Mouse (Mus musculus) kidney, postnatal 0 days (tissue): ENCODE measurements at regions not wholly inside any gene's neighbourhood (a gene's known extent, or its start where the extent isn't known, plus 50 kb on each side); places are given as distances from the start of the nearest gene placed in this dataset.

Experiments
- ATAC-seq: fragments of 200-750 bp; cut with Nextera tagmentation; replicated peaks from 2 replicates; pipeline ENCODE4 v1.8.0; 2017; ENCODE audit warnings: low read depth, moderate number of reproducible peaks, moderate TSS enrichment, moderate library complexity; ENCODE audit not compliant: low FRiP score
- DNase-seq: peaks from one replicate; pipeline ENCODE4 v3.0.0-alpha.2; 2016; ENCODE audit warnings: low spot score
- H3K27ac ChIP-seq: fragments of 300-500 bp; sonication (generic); 2 replicates; pipeline ENCODE4 v1.5.1; 2014; ENCODE audit warnings: mild to moderate bottlenecking
- H3K27me3 ChIP-seq: fragments of 300-500 bp; sonication (generic); 2 replicates; pipeline ENCODE4 v1.6.1; 2014; ENCODE audit warnings: low read length, mixed read lengths; ENCODE audit not compliant: insufficient read depth
- H3K36me3 ChIP-seq: fragments of 300-500 bp; sonication (generic); 2 replicates; pipeline ENCODE4 v1.6.1; 2014; ENCODE audit warnings: low read length, mixed read lengths; ENCODE audit not compliant: insufficient read depth
- H3K4me1 ChIP-seq: fragments of 300-500 bp; sonication (generic); replicated peaks from 2 replicates; pipeline ENCODE4 v1.6.1; 2014; ENCODE audit warnings: antibody characterized with exemption, low read length, mixed read lengths; ENCODE audit not compliant: insufficient read depth
- H3K4me2 ChIP-seq: fragments of 300-500 bp; sonication (generic); 2 replicates; pipeline ENCODE4 v1.6.1; 2014; ENCODE audit warnings: mild to moderate bottlenecking, low read length, moderate library complexity, mixed read lengths
- H3K4me3 ChIP-seq: fragments of 300-500 bp; sonication (generic); replicated peaks from 2 replicates; pipeline ENCODE4 v1.5.1; 2014; ENCODE audit warnings: low read depth, low read length
- H3K9ac ChIP-seq: fragments of 300-500 bp; sonication (generic); 2 replicates; pipeline ENCODE4 v1.6.1; 2014; ENCODE audit warnings: low read depth, low read length
- H3K9me3 ChIP-seq: fragments of 300-500 bp; sonication (generic); replicated peaks from 2 replicates; pipeline ENCODE4 v1.6.1; 2016; ENCODE audit warnings: low read length, inconsistent platforms, mixed read lengths
- CTCF ChIP-seq: IDR thresholded peaks from 2 replicates; pipeline ENCODE4 v1.5.1; 2016; ENCODE audit warnings: antibody characterized with exemption, low read depth, mild to moderate bottlenecking, moderate library complexity
- WGBS: fragments of 180-500 bp; shearing (Covaris S2); extraction: QIAGEN DNeasy Blood & Tissue Kit; methylation state at CpG from one replicate; pipeline ENCODE4 v1.1.7; 2014; 5-methylcytosine and 5-hydroxymethylcytosine counted together

GRCm38 (mm10) chr4:93481247-93481646 is 145.9 kb upstream of the Tusc1 start:
- DNase-seq (no peak), ATAC-seq (no peak)
- Histone ChIP-seq H3K9ac (no peak overlapping the region), H3K27me3 (no peaks in the 10 kb centered on the region), H3K4me3 (no peak overlapping the region), H3K4me1 (no peaks in the 10 kb centered on the region), H3K9me3 (no peaks in the 10 kb centered on the region), H3K4me2 (no peak overlapping the region), H3K36me3 (no peaks in the 10 kb centered on the region), H3K27ac (no peak overlapping the region)
- TF ChIP-seq CTCF = no peak
- 85% methylated on average over 1 of the region's 1 CpGs for WGBS

DNA sequence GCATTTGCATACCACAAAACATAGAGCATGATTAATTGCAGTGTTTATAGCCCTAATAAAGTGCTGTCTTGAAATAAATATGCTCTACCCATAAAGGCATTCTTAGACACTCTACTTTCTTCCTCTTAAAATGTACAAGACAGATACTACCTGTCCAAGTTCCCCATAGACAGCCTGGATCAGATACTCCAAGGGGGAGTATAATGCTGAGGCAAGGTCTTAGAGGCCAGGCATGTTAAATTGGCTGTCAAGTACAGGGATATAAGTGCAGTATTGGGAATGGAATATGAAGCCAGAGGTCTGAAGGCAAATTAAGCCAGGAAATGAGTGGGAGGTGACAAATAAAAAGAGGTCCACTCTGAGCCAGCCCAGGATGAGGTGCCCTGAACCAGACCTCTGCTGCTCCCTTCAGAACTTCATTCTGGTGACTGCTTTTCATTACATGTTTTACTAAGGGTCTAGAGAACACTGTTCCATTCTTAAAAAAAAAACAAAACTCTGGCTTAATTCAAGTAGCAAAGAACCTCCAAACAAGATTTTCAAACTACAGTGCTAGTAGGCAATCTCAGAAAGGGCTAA is 142.0 kb upstream of the Tusc1 start:
- no peaks in the 10 kb centered on the region for H3K4me1 ChIP-seq
- peak; percentile 56 for DNase-seq
- no peak overlapping the region for H3K9ac ChIP-seq
- no peaks in the 10 kb centered on the region for H3K9me3 ChIP-seq
- H3K27me3 ChIP-seq = no peaks in the 10 kb centered on the region
- no peak overlapping the region for H3K27ac ChIP-seq
- no peak overlapping the region for H3K4me3 ChIP-seq
- no peak overlapping the region for H3K4me2 ChIP-seq
- no peaks in the 10 kb centered on the region for H3K36me3 ChIP-seq
- no peak for TF ChIP-seq CTCF
- no peak for ATAC-seq

GRCm38 (mm10) chr4:93467998-93468397 is 132.7 kb upstream of the Tusc1 start:
- WGBS = 97% methylated on average over 1 of the region's 1 CpGs
- Histone ChIP-seq H3K9me3 (no peaks in the 10 kb centered on the region), H3K27ac (no peak overlapping the region), H3K9ac (no peak overlapping the region), H3K27me3 (no peaks in the 10 kb centered on the region), H3K4me2 (no peak overlapping the region), H3K4me1 (no peaks in the 10 kb centered on the region), H3K36me3 (no peaks in the 10 kb centered on the region), H3K4me3 (no peak overlapping the region)
- DNase-seq = no peak
- no peak for TF ChIP-seq CTCF
- no peak for ATAC-seq

DNA sequence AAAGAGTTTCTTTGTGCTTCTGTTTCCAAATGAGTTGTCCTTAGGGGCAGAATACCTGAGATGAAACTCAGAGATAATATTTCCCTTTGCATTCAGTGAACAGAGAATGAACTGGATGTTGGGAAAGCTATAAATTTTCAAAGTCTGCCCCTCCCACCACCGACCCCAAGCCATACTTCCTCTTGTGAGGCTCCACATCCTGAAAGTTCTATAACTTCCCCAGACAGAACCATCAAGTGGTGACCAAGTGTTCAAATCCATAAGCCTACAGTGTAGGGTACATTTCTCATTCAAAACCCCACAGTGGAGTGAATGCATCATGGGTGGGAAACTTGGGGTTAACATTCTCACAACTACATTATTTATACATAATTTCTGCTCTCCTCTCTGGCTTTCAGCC is 132.1 kb upstream of the Tusc1 start:
- H3K9ac ChIP-seq = no peak overlapping the region
- no peaks in the 10 kb centered on the region for H3K27me3 ChIP-seq
- 42% methylated on average over 1 of the region's 1 CpGs for WGBS
- no peaks in the 10 kb centered on the region for H3K9me3 ChIP-seq
- ATAC-seq = no peak
- no peak overlapping the region for H3K4me3 ChIP-seq
- TF ChIP-seq CTCF = no peak
- no peak overlapping the region for H3K4me2 ChIP-seq
- no peak overlapping the region for H3K27ac ChIP-seq
- H3K4me1 ChIP-seq = no peaks in the 10 kb centered on the region
- no peaks in the 10 kb centered on the region for H3K36me3 ChIP-seq
- no peak for DNase-seq

- H3K9ac ChIP-seq = no peak overlapping the region
- 47% methylated on average over 3 of the region's 3 CpGs for WGBS
- no peak overlapping the region for H3K27ac ChIP-seq
- no peak overlapping the region for H3K4me2 ChIP-seq
- DNase-seq = no peak
- no peaks in the 10 kb centered on the region for H3K4me1 ChIP-seq
- no peak for ATAC-seq
- H3K4me3 ChIP-seq = no peak overlapping the region
- H3K36me3 ChIP-seq = no peaks in the 10 kb centered on the region
- H3K27me3 ChIP-seq = no peaks in the 10 kb centered on the region
- no peak for TF ChIP-seq CTCF
- H3K9me3 ChIP-seq = no peaks in the 10 kb centered on the region
Measured at GRCm38 (mm10) chr4:93451357-93451756, 116.0 kb upstream of the Tusc1 start.

DNA sequence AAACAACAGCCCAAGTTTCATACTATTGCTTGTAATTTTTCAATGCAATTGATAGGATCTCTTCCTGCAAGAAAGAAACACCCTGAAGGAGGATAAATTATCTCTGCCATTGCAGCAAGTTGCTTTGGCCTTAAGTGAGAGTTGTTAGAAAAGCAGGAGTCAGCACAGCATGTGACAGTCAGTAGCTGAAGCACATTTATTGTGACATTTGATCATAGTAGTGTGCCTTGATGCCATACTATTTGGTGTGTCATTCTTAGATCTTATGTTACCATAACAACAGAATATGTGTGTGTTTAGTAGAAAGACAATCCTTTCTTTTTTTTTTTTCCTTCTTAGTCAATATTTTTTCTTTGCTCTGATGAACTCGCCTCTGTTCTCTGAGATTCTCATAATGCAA is 115.5 kb upstream of the Tusc1 start:
- 68% methylated on average over 1 of the region's 1 CpGs for WGBS
- no peak for DNase-seq
- no peak for ATAC-seq

GRCm38 (mm10) chr4:93444666-93445065 is 109.4 kb upstream of the Tusc1 start:
- Histone ChIP-seq H3K9me3 (no peaks in the 10 kb centered on the region), H3K4me2 (no peak overlapping the region), H3K4me3 (no peak overlapping the region), H3K27ac (no peak overlapping the region), H3K36me3 (no peaks in the 10 kb centered on the region), H3K9ac (no peak overlapping the region), H3K4me1 (no peaks in the 10 kb centered on the region), H3K27me3 (no peaks in the 10 kb centered on the region)
- DNase-seq (no peak), ATAC-seq (no peak)
- TF ChIP-seq CTCF = no peak

More for the DNA sequence above, 115.5 kb upstream of the Tusc1 start:
- H3K4me3 ChIP-seq = no peak overlapping the region
- TF ChIP-seq CTCF = no peak
- no peak overlapping the region for H3K27ac ChIP-seq
- H3K9me3 ChIP-seq = no peaks in the 10 kb centered on the region
- H3K9ac ChIP-seq = no peak overlapping the region
- H3K36me3 ChIP-seq = no peaks in the 10 kb centered on the region
- no peak overlapping the region for H3K4me2 ChIP-seq
- H3K4me1 ChIP-seq = no peaks in the 10 kb centered on the region
- H3K27me3 ChIP-seq = no peaks in the 10 kb centered on the region
